ENCODE assay signal across 8 mouse cellular contexts in the genomic region with DNA sequence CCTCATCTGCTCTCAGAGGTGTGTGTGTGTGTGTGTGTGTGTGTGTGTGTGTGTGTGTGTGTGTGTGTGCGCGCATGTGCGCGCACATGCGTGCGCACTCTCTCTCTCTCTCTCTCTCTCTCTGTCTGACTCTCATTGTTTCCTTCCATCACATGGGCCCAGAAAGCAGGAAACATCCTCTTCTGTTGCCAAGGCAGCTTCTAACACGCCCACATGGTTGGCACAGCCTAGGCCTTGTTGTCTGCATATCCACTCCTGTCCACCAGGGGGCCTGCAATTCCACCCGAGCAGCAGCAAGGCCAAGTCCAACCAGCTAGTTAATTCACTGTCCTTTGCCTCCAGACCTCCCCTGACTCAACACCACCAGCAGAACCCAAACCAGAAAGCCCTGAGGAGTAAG. TPM values are rescaled to one million over a fixed set of nuclear protein-coding genes. Genes with fewer than 3 reads are reported as not detected.
DNase-seq lines count a peak whose midpoint lies in the region; ATAC-seq and TF ChIP-seq lines count a peak whose summit lies in the region.

No protein-coding gene starts in this region.

- DNase-seq in Patski (ENCODE audit: low read depth, low spot score): no peak
- peak; percentile 91 to 92 for DNase-seq in cerebellum, postnatal 14 days
- peak; percentile 88 to 90 for DNase-seq in frontal cortex, postnatal 14 days (ENCODE audit: low spot score in 2 of 2)
- DNase-seq in layer of hippocampus, postnatal 25 days (ENCODE audit: extremely low spot score in 1 of 2, low spot score in 1 of 2): peak; percentile 76 to 88
- DNase-seq in lung, postnatal 25 days (ENCODE audit: low spot score): peak; percentile 91
- DNase-seq in retina, postnatal 1 day: peak; percentile 92
- peak; percentile 65 for DNase-seq in urinary bladder, adult 2 months (ENCODE audit: low spot score)

- CTCF ChIA-PET in Patski (lab: Charles Lee): interaction anchor here (0.6 to 2.7 kb wide), 5 partner anchors 10 to 25 kb away, joined by 3 to 11 read pairs (median 4); no protein-coding TSS in a partner anchor

- 0% methylated on average over 2 of the region's 8 CpGs for WGBS in hindbrain, embryonic 13.5 days

- peaks cover 27% of the 10 kb centered on the region for H3K36me3 ChIP-seq in hindbrain, embryonic 13.5 days

- ATAC-seq in Patski: peak; percentile 55
- ATAC-seq in hindbrain, embryonic 13.5 days (ENCODE audit: low FRiP score): peak; percentile 4; the same call in 1 of the 2 replicates

- no peaks in the 10 kb centered on the region for H3K27me3 ChIP-seq in Patski
- H3K27me3 ChIP-seq in hindbrain, embryonic 13.5 days: 0 out of 2 replicates have a peak, but pooled peaks cover 7% of the 10 kb centered on the region

- H3K4me3 ChIP-seq in hindbrain, embryonic 13.5 days: 0 out of 2 replicates have a peak overlapping the region, but pooled peaks have one; percentile 2

- no peaks in the 10 kb centered on the region for H3K9me3 ChIP-seq in hindbrain, embryonic 13.5 days

- in situ Hi-C loops in Patski (cut with MboI; ENCODE audit: low pct_unique_long_range_greater_than_20kb): no loop called here

- no peak for TF ChIP-seq CTCF in Patski (IDR thresholded peaks at IDR 0.05)

- peaks cover 51% of the 10 kb centered on the region for H3K4me1 ChIP-seq in hindbrain, embryonic 13.5 days (replicated peaks)

- H3K4me2 ChIP-seq in hindbrain, embryonic 13.5 days: 0 out of 2 replicates have a peak overlapping the region, but pooled peaks have one; percentile 80

- peak overlapping the region; percentile 73 for H3K27ac ChIP-seq in hindbrain, embryonic 13.5 days

- POLR2A ChIA-PET in Patski (lab: Charles Lee): interaction anchor here (0.8 to 1.3 kb wide), 3 partner anchors 20 to 1351 kb away, joined by 3 to 4 read pairs (median 3); no protein-coding TSS in a partner anchor

- H3K9ac ChIP-seq in hindbrain, embryonic 13.5 days: no peak overlapping the region

RNA-seq across cellular contexts. Expression of a gene that starts 2.0 kb away (rescaled TPM):
- 14.8 TPM for polyA plus RNA-seq in Patski (2021)
- 12.1 and 12.4 TPM in 2 replicates for polyA plus RNA-seq in hindbrain, embryonic 13.5 days (2015; fragmentation: Nextera tagmentation; extraction: Ambion mirVana)
- total RNA-seq in layer of hippocampus, postnatal 25 days (2021): 1 to 10 TPM; 1.2 to 2.4 TPM
- 1.3 and 1.9 TPM in 2 replicates for polyA plus RNA-seq in urinary bladder, adult 2 months (2012; rRNA removed)

RNA-seq across cellular contexts. Expression of a gene that starts 5.9 kb away (rescaled TPM):
- polyA plus RNA-seq in Patski (2021): 94.0 TPM
- 95.9 and 102 TPM in 2 replicates for polyA plus RNA-seq in hindbrain, embryonic 13.5 days (2015; fragmentation: Nextera tagmentation; extraction: Ambion mirVana)
- total RNA-seq in layer of hippocampus, postnatal 25 days (2021): 10 to 100 TPM; 74.0 to 83.3 TPM
- 100.0 and 134 TPM in 2 replicates for polyA plus RNA-seq in urinary bladder, adult 2 months (2012; rRNA removed)

RNA-seq across cellular contexts. Expression of a gene that starts 7.3 kb away (rescaled TPM):
- polyA plus RNA-seq in Patski (2021): 300 TPM
- polyA plus RNA-seq in hindbrain, embryonic 13.5 days (2015; fragmentation: Nextera tagmentation; extraction: Ambion mirVana): 300 and 307 TPM in 2 replicates
- total RNA-seq in layer of hippocampus, postnatal 25 days (2021): 100 to 1,000 TPM; 139 to 165 TPM
- 168 and 176 TPM in 2 replicates for polyA plus RNA-seq in urinary bladder, adult 2 months (2012; rRNA removed)

RNA-seq across cellular contexts. Expression of a gene that starts 35.0 kb away (rescaled TPM):
- polyA plus RNA-seq in Patski (2021): 145 TPM
- polyA plus RNA-seq in hindbrain, embryonic 13.5 days (2015; fragmentation: Nextera tagmentation; extraction: Ambion mirVana): 55.2 and 57.1 TPM in 2 replicates
- total RNA-seq in layer of hippocampus, postnatal 25 days (2021): 10 to 100 TPM; 58.4 to 61.0 TPM
- polyA plus RNA-seq in urinary bladder, adult 2 months (2012; rRNA removed): 67.3 and 72.5 TPM in 2 replicates

RNA-seq across cellular contexts. Expression of a gene that starts 41.9 kb away (rescaled TPM):
- 0.54 TPM for polyA plus RNA-seq in Patski (2021)
- 0.21 and 0.29 TPM in 2 replicates for polyA plus RNA-seq in hindbrain, embryonic 13.5 days (2015; fragmentation: Nextera tagmentation; extraction: Ambion mirVana)
- total RNA-seq in layer of hippocampus, postnatal 25 days (2021): 10 to 100 TPM; 94.5 to 98.2 TPM
- 2.0 and 2.7 TPM in 2 replicates for polyA plus RNA-seq in urinary bladder, adult 2 months (2012; rRNA removed)
